9 mouse cellular contexts compared by ENCODE assay signal in genomic region chr5:125327596-125328385, GRCm38 (mm10). TPM values are rescaled to one million over a fixed set of nuclear protein-coding genes. Genes with fewer than 3 reads are reported as not detected.
DNase-seq lines count a peak whose midpoint lies in the region; ATAC-seq lines count a peak whose summit lies in the region.
"Had no signal": no experiment of that assay in that cellular context is flagged by ENCODE, and none has a peak within 500 bp of the region (broad histone marks: within the 10 kb centered on the region; RNA-seq: fewer than 3 reads in every experiment).

No protein-coding gene starts in this region.

- H3K4me1 ChIP-seq in kidney, embryonic 14.5 days (ENCODE audit: control insufficient read depth, insufficient read depth, low read length): peaks cover 20% of the 10 kb centered on the region
- 0 out of 2 replicates have a peak, but pooled peaks cover 8% of the 10 kb centered on the region for H3K4me1 ChIP-seq in hindbrain, embryonic 15.5 days (replicated peaks)
- no peaks in the 10 kb centered on the region for H3K4me1 ChIP-seq in neural tube, embryonic 12.5 days

- H3K9me3 ChIP-seq in kidney, embryonic 14.5 days (ENCODE audit: control insufficient read depth, low read length): no peaks in the 10 kb centered on the region
- no peaks in the 10 kb centered on the region for H3K9me3 ChIP-seq in hindbrain, embryonic 15.5 days
- no peaks in the 10 kb centered on the region for H3K9me3 ChIP-seq in neural tube, embryonic 12.5 days

- H3K27ac ChIP-seq in kidney, embryonic 14.5 days (ENCODE audit: low read depth, low read length): no peak overlapping the region
- no peak overlapping the region for H3K27ac ChIP-seq in hindbrain, embryonic 15.5 days (replicated peaks)
- no peak overlapping the region for H3K27ac ChIP-seq in neural tube, embryonic 12.5 days

- H3K36me3 ChIP-seq in kidney, embryonic 14.5 days (ENCODE audit: control insufficient read depth, insufficient read depth, low read length): no peaks in the 10 kb centered on the region
- no peaks in the 10 kb centered on the region for H3K36me3 ChIP-seq in hindbrain, embryonic 15.5 days
- no peaks in the 10 kb centered on the region for H3K36me3 ChIP-seq in neural tube, embryonic 12.5 days

- H3K27me3 ChIP-seq in kidney, embryonic 14.5 days (ENCODE audit: control insufficient read depth, insufficient read depth, low read length): no peaks in the 10 kb centered on the region
- H3K27me3 ChIP-seq in hindbrain, embryonic 15.5 days: no peaks in the 10 kb centered on the region
- no peaks in the 10 kb centered on the region for H3K27me3 ChIP-seq in neural tube, embryonic 12.5 days (replicated peaks)
- H3K27me3 ChIP-seq: Patski had no signal

- ATAC-seq in kidney, embryonic 14.5 days (ENCODE audit: low FRiP score, low TSS enrichment): peak; percentile 36
- ATAC-seq in hindbrain, embryonic 15.5 days (ENCODE audit: low FRiP score, low read depth): peak; percentile 74
- ATAC-seq in neural tube, embryonic 12.5 days (ENCODE audit: low FRiP score, low read depth): peak; percentile 56
- ATAC-seq: Patski had no signal

- peak overlapping the region; percentile 27 for H3K4me3 ChIP-seq in kidney, embryonic 14.5 days (ENCODE audit: low read length)
- peak overlapping the region; percentile 41 for H3K4me3 ChIP-seq in hindbrain, embryonic 15.5 days
- peak overlapping the region; percentile 20; the same call in 1 of the 2 replicates for H3K4me3 ChIP-seq in neural tube, embryonic 12.5 days

- WGBS in kidney, embryonic 14.5 days: 55% methylated on average over 18 of the region's 18 CpGs
- 56% methylated on average over 18 of the region's 18 CpGs for WGBS in hindbrain, embryonic 15.5 days
- 59% methylated on average over 18 of the region's 18 CpGs for WGBS in neural tube, embryonic 12.5 days

- no peak for DNase-seq in kidney, postnatal 36 days
- DNase-seq in embryo, embryonic 10 days (ENCODE audit: low spot score): peak; percentile 72
- no peak for DNase-seq in layer of hippocampus, adult 8-10 months (ENCODE audit: low spot score in 2 of 2)
- DNase-seq in cerebellum, adult 9-10 months: no peak
- DNase-seq in frontal cortex, postnatal 36 days (ENCODE audit: low spot score in 2 of 2): no peak

- peak overlapping the region; percentile 37; the same call in 1 of the 2 replicates for H3K9ac ChIP-seq in kidney, embryonic 14.5 days (ENCODE audit: low read depth, low read length)
- H3K9ac ChIP-seq in hindbrain, embryonic 15.5 days: peak overlapping the region; percentile 42
- H3K9ac ChIP-seq in neural tube, embryonic 12.5 days: no peak overlapping the region

- peak overlapping the region; percentile 34 for H3K4me2 ChIP-seq in kidney, embryonic 14.5 days (replicated peaks; ENCODE audit: low read depth, low read length)
- H3K4me2 ChIP-seq in hindbrain, embryonic 15.5 days: peak overlapping the region; percentile 59
- H3K4me2 ChIP-seq in neural tube, embryonic 12.5 days (replicated peaks): peak overlapping the region; percentile 55

RNA-seq across cellular contexts. Expression of gene Scarb1, which starts 13.1 kb away (rescaled TPM):
- polyA plus RNA-seq in kidney, embryonic 14.5 days (2014; fragmentation: Nextera tagmentation; extraction: Ambion mirVana): 34.8 and 48.8 TPM in 2 replicates
- 46.6 and 52.4 TPM in 2 replicates for polyA plus RNA-seq in hindbrain, embryonic 15.5 days (2015; fragmentation: Nextera tagmentation; extraction: Ambion mirVana)
- polyA plus RNA-seq in neural tube, embryonic 12.5 days (2016; fragmentation: Nextera tagmentation; extraction: Ambion mirVana): 26.6 and 28.2 TPM in 2 replicates
- 10 to 100 TPM; 27.9 to 38.7 (median 34.3) TPM for total RNA-seq in layer of hippocampus, adult 8-10 months (2022)
